Mouse (Mus musculus): ENCODE data around the gene Gm37419.

Gene Gm37419

DNA sequence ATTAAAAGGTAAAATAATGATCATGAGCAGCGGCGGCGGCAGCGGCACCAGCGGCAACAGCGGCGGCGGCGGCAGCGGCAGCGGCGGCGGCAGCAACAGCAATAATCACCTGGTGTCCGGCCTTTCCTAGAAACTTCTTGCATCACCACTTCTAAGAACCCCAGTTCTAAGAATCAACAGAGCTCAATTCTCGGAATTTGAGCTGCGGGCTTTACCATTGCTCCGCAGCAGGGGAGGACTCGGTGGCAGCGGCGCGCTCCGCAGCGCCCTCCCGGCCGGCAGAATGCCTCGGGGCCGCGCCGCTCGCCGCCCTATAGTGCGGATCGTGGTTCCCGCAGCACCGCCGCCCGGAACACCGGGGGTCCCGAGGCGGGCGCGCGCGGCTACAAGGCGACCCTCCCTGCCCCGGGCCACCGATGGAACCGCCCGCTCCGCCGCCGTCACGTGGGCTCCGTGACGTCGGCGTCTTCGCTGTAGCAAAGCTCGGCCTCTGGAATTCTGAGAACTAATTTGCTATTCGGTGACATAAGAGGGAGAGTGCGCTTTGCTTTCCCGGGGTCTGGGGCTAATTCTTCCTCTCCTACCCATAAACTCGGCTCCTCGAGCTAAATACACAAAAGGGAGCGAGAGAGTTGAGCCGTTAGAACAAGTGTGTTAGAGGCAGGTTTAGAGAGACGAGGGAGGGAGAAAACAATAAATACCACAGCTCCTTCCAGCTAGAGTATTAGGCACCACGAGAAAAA lies at the start of gene Gm37419, which contains the start of gene Bcl6:
Gm37419 (plus strand) TSS at position 17 of the 743 bp plus-strand sequence.
Bcl6 (minus strand) TSS at position 387 of the 743 bp plus-strand sequence.
- peak in 1 of 2 experiments; percentile 85 for DNase-seq (ENCODE audit: low spot score in 2 of 2)

DNA sequence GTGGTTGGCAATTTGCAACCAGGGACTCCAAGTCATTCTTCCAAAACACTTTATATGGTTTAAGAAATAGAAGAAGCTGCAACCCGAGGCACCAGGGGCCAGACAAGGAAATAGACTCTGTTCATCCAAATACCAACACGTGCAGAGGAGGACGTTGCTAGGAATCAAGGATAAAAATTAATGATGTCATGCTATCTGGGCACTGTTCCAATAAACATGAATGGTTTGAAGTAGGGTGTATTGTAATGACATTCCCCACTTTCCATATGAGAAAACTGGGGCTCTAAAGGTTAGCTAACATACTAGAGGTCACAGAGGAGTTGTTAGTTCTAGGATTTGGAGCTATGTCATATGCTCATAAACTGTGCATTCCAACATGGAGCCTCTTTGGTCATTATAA lies 43.5 kb upstream of the Gm37419 start:
- no peak for DNase-seq (ENCODE audit: low spot score in 2 of 2)

DNA sequence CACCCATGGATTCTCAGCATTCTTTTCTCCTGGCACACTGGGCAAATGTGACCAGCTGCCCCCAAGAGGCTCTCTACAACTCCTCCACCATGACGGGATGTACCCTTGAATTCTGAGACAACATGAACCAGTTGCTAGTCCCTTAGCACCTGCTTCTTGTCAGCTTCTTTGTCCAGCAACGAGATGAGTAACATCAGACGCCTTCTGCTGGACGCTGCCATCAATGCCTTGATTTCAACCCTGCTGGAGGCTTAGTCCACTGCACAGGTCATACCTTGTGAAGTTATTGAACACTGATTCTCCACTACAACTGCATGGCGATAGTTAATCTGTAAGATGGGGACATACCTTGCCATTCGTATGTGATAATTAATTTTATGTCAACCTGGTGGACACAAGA lies 40.6 kb upstream of the Gm37419 start:
- DNase-seq (ENCODE audit: low spot score in 2 of 2) = no peak

DNA sequence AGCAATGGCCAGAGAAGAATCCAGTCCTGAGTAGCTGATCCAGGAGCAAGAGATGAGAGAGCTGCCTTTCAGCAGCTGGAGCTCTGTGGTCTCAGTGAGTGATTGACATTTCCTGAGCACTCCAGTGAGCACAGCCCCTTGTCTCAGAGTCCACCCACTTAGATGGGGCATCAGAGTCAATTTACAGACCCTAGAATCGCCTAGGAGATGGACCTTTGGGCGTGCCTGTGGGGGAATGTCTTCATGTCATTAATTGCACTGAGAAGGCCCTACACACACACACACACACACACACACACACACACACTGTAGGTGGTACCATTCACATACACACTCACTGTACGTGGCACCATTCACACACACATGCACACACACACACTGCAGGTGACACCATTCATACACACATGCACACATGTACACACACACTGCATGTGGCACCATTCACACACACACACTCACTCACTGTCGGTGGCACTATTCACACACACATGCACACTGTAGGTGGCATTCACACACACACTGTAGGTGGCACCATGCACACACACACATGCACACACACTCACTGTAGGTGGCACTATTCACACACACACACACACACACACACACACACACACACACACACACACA lies 36.1 kb upstream of the Gm37419 start:
- no peak for DNase-seq (ENCODE audit: low spot score in 2 of 2)

DNA sequence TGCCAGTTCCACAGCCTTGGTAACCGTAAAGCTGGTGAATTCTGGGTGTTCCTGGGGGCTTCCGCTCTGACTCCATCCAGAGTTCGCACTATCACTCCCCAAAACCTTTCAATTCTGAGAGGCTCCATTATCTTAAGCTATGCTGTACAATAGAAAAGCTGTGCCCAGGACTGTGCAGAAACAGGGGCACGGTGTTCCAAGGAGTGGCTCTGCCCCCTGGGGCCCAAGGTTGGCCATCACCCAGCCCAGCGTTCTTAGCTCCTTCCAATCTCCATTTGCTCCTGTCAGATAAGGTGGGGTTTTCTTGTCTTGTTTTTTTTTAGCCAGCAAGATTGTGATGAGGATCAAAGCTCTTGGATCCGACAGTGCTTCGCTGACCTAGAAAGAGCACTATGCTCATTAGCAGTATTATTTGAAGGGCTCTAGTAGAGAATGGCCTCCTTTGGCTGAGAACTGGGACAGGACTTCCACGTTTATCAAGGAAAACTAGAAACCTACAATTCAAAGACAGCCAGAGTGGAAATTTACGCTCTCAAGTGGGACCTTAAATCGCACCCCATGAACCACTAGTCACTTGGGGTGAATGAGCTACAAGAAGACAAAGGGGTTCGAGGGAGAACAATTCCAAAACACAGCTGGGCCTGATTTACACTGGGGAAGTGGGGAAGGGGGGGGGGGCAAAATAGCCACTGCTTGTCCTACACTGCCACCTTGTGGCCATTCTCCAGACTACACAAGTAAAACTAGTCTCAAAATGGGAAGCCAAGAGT lies 34.9 kb upstream of the Gm37419 start:
- DNase-seq (ENCODE audit: low spot score in 2 of 2) = peak in 1 of 2 experiments; percentile 47

DNA sequence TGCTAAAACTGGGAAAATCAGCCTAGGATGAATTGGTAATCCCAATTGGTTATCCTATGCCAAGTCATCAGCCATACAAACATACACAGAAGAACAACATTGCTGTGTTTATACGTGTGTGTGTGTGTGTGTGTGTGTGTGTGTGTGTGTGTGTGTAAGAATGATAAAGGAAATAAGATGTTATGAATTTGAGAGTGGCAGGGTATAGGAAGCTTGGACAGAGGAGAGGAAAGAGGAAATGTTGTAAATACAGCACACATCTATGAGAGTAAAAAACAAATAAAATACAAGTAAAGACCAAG lies 34.4 kb upstream of the Gm37419 start:
- no peak for DNase-seq (ENCODE audit: low spot score in 2 of 2)

DNA sequence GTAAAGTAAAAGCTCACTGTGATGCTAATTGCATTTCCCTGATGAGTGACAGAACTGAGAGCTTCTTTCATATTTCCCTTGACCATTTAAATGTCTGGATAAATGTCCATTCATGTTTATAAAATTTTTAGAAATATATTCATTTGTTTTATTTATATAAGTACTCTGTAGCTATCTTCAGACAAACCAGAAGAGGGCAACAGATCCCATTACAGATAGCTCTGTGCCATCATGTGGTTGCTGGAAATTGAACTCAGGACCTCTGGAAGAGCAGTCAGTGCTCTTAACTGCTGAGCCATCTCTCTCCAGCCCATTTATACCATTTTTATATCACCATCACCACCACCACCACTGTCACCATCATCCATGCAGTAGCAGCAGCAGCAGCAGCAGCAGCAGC lies 29.3 kb upstream of the Gm37419 start:
- no peak for DNase-seq (ENCODE audit: low spot score in 2 of 2)

DNA sequence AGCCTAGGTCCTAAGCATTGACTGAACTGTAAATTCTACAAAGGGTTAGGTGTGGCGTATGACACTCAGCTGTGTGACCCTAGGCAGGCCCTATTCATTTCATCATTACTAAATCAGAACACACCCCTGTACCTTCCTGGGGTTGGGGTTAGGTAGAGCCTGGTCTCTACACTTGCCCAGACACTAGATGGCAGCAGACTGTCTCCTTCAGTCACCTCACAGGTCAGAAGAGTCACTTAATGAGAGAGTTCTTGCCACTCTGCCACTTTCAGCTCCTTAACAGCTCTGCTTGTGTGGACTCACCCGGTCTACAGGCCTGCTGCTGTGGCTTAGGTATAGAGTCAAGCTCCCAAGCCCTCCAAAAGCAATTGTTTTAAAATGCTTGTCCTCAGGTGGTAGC lies 25.9 kb upstream of the Gm37419 start:
- no peak for DNase-seq (ENCODE audit: low spot score in 2 of 2)

DNA sequence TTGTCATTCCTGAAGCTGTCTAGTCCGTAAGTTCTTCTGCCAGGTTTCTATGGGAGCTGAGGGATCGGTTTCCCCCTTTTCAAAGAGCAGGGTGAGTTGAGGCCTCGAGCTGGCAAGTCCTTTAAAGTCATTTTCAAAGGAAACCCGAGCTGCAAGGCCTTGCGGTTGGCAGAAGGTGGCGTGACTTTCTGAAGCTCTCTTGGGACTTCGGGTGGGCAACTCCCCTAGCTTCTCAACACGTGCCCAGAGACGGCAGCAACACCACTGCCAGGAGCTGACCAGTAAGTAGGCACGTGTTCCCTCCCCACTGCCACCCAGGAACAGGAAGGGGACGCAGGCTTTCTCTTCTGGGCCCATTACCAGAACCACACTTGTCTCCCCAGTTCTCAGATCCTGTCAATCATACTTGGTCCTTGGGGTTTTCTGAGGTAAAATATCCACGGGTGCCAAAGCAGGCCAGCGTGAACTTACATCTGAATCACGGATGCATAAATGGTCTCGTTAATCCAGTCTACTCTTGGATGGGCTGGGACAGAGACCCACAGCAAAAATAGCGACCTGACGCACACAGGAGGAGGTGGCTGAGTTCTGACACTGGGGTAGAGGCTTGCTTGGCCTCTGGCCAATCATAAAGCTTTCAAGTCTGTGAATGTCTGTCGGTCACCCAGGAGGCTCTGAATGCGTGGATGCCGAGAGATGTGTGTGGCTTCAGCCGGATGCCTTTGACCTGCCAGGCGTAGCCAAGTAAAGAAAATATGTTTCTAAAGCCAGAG lies 24.2 kb upstream of the Gm37419 start:
- DNase-seq (ENCODE audit: low spot score in 2 of 2) = peak in 1 of 2 experiments; percentile 29

DNA sequence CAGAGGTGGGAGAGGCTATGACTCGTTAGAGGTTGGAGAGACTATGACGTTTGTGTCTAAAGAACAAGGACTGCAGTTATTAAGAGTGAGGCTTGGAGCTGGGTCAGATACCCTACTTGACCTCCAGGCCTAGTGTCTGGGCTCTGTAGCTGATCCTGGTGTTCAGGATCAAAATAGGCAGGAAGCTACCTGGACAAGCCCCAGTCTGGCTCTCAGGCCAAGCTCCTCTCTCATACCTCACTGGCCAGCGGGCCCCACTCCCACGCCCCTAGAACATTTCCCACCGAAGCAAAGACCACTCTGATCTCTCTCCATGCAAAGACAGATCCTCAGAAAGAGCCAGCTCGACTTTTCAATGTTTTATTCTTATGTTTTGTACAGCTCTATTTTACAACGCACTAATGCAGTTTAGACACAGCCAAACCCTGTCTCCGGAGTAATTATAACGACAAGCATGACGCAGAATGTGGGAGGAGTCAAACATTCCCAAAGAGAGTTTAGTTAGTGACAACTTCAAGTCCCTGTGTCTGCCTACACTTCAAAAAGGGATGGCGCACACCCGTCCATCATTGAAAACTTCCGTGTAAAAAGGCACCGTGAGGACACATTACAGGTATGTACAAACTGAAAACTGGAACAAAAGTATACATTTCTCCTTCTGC lies 23.4 kb upstream of the Gm37419 start:
- no peak for DNase-seq (ENCODE audit: low spot score in 2 of 2)

DNA sequence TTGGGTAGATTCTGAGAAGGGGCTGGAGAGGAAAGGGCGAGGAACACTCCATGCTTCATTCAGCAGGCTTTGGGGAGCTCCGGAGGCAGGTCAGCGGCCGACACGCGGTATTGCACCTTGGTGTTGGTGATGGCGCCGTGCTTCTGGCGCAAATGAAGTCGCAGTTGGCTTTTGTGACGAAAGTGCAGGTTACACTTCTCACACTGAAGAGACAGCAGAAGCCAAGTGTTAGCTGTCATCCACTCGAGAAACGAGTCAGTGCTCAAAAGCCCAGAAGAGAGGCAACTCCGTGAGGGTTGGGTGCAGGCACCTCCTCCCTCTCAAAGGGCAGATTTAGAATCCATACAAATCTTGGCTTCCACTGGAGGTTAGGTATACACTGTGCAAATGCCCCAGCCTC lies 22.2 kb upstream of the Gm37419 start:
- no peak for DNase-seq (ENCODE audit: low spot score in 2 of 2)

DNA sequence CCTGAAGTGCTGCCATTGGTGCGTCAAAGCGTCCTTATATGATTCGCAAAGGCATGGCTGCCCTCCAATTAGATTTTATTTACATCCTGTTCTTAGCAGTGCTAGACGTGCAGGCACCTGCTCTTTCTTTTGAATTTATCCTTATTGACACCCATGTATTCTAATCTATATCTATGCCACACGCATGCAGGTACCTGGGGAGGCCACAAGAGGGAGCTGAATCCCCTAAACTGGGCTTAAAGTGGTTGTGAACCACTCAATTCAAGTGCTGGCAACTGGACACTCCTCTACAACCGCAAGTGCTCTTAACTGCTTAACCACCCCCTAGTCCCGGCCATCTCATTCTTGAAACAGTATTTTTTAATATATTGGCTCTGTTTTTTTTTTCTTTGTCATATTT lies 21.0 kb upstream of the Gm37419 start:
- no peak for DNase-seq (ENCODE audit: low spot score in 2 of 2)

DNA sequence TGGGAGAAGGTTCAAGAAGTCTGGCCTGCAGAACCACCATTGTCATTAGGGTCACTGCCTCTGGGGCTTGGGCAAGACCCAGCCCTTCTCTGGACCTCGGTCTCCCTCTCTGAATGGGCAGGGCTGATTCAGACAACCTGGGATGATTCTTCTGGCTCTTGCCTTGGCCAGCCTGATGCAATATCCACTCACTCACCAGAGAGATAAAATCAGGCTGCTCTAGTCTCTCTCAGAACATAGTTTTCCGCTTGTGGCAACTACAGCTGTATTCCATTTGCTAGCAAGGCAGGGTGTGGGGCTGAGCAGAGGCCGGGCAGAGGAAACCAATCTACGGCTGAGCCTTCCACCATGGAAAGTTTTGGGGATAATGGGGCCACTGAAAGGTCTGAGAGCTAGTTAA lies 19.4 kb upstream of the Gm37419 start:
- no peak for DNase-seq (ENCODE audit: low spot score in 2 of 2)

DNA sequence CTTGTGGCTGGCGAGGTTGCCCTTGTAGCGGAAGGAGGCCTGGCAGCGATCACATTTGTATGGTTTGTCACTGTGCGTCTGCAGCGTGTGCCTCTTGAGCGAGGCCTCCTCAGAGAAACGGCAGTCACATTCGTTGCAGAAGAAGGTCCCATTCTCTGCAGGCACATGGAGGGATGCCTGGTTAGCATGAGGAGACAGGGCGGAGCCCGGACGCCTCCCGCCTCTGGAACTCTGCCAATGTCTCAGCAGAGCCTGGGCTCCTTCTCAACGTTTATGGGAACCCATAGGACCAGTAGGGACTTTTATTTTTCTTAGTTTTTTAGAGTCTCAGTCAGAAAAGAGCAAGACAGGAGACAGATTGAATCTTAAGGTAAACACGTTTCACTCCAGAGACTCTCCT lies 18.4 kb upstream of the Gm37419 start:
- DNase-seq (ENCODE audit: low spot score in 2 of 2) = no peak

DNA sequence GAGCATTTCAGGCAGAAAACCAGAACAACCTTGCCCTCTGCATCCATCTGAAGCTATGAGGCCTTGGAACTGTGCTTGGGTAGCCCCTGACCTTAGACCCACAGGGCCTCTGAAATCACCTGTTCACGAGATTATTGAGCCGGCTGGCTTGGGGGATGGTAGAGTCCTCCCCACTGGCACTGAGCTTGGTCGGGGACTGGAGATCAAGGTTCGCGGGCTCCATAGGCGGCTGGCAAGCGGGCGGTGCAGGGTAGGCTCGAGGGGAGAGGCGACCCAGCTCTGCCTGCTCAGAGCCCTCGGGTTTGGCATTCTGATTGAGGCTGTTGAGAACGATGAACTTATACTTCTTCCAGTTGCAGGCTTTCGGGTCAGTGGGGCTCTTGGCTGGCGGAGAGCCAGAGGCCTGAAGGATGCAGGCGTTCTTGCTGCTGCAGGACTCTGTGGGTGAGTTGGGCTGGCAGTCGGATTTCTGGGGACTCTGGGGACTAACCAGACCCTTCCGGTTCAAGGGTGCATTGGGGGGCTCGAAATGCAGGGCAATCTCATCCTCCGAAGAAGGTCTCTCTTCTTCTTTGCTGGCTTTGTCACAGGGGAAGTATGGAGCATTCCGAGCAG lies 16.0 kb upstream of the Gm37419 start:
- DNase-seq (ENCODE audit: low spot score in 2 of 2) = no peak

DNA sequence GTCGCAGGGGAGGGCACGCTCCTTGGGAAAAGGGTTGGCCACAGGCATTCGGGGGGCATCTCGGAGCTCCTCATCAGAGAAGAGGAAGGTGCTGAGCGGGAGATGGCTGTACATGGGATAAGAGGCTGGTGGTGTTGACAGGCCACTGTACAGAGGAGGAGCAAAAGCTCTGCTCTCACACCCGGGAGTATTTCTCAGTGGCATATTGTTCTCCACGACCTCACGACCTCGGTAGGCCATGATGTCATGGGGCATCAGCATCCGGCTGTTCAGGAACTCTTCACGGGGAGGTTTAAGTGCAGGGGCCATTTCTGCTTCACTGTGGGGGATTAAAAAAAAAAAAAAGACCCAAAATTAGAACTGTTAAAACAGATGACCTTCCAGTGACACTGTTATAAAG lies 15.4 kb upstream of the Gm37419 start:
- DNase-seq (ENCODE audit: low spot score in 2 of 2) = no peak

DNA sequence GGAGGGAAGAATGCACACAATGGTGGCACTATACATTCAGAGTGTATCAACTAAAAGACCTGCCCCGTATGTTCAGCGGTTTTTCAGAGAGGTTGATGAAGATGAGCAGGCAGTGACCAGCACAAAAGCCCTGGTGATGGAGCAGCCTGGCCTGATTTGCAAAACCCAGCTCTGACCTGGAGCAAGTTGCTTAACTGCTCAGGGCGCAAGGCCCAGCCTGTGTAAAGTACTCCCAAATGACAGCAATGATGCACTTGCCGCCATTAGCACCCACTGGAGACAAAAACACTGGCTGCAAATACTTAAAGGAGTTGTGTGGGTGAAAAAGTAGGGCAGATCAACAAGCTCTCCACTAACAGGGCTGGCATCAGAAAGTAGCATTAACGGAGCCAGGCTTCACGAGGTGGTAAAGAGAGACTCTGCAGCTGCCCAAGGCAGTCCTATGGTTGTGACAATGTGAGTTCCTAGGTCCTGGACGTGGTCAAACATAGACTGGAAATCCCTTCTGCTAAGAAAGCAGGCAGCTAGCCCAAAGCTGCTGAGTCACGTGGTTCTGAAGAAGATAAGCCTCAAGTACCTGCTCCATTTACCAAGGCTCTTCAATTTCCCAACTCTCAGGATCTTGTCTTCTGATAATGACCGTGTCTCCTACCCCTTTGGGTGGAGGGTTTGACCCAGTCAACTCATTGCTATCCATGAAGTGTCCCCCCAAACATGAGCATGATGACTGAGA lies 14.5 kb upstream of the Gm37419 start:
- DNase-seq (ENCODE audit: low spot score in 2 of 2) = no peak

DNA sequence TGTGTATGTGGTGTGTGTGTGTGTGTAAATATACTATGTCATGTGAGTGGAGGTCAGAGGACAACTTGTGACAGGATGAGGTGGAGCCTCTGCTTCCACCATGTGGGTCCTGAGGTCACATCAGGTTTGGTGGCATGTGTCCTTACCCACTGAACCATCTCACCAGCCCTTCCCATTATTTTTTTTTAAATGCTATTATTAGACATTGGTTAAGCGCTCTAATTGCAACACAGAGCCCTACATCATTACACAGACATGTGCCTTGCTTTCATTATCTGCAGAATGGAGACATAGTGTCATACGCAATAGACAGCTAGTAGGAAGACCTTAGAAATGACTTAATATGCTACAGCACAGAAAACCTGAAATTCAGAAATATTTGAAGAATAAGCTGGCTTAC lies 12.1 kb upstream of the Gm37419 start:
- DNase-seq (ENCODE audit: low spot score in 2 of 2) = no peak

DNA sequence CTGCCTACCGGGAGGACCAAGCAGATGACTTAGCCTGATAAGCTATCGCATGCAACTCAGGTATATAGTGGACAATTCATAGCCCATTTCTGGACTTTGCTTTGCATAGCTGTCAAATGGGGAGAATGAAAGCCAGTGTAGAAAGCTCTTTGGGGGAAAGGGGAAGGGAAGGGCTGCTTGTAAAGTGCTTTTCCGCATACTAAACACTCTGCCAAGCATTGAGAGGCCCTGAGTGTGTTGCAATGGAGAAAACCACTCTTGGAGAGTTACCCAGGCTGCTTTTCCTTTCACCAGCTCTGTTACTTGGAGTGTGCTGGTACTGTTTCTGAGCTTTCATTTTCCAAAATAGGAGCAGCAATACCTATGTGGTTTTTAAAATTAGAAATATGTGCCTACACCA lies 10.6 kb upstream of the Gm37419 start:
- DNase-seq (ENCODE audit: low spot score in 2 of 2) = no peak

DNA sequence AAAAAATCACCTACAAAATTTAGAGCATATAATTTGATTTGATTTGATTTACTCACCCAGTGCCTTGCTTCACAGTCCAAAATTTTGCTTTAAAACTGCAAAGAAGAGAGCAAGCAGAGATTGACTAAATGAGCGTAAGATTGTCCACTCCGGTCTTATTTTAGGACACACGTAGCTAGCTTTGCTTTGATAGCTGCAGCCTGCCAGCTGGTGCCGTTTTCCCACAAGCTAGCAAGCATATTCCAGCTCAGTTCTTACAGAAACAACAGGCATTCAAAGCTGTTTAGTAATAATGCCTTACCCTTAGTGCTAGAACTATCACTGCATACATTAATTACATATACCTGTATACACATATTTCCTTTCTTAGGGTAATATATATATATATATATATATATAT lies 9.8 kb upstream of the Gm37419 start:
- no peak for DNase-seq (ENCODE audit: low spot score in 2 of 2)

DNA sequence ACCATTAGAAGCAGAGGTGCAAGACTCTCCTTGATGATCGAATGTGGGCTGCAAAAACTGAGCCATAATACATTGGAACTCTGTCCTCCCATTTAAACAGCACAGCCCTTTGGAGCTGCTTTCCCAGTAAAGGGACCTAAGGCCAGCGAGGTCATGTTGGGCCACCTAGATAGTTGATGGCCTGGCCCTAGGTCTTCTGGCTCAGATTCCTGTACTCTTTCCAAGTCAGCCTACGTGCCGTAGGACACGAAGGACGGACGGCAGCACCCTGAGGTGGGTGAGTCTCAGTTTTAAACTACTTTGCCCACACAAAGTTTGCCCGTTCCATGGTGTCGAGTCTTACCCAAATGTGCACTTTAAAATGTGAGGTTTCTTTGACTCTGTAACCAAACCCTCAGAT lies 8.8 kb upstream of the Gm37419 start:
- no peak for DNase-seq (ENCODE audit: low spot score in 2 of 2)
